Comparison of ENCODE assay signal across 16 mouse cellular contexts in the genomic region with DNA sequence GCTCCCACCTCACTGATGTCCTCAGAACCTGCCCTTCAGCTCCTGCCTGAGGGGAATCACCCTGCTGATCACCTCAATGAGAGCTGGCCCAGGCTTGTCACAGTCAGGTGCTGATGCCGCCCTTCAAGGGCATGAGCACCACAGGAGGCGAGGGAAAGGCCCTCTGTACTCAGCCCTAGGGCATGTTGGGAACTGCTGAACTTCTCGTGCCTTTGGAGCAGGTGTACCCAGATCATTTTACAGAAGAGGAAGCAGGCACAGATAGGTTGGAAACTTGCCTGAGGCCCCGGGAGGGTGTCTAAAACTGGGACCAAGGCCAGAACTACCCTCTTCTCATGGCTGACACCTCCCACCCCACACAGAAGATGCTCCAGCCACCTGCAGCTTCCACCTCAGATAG. TPM values are rescaled to one million over a fixed set of nuclear protein-coding genes. Genes with fewer than 3 reads are reported as not detected.
DNase-seq lines count a peak whose midpoint lies in the region; ATAC-seq and TF ChIP-seq lines count a peak whose summit lies in the region.
"Had no signal": no experiment of that assay in that cellular context is flagged by ENCODE, and none has a peak within 500 bp of the region (broad histone marks: within the 10 kb centered on the region; RNA-seq: fewer than 3 reads in every experiment).

No protein-coding gene starts in this region.

- peak; percentile 35 for DNase-seq in kidney, adult 18-20 months
- no peak for DNase-seq in kidney, postnatal 10 days
- DNase-seq in urinary bladder, postnatal 14 days (ENCODE audit: low spot score) = peak; percentile 71
- DNase-seq in urinary bladder, postnatal 10 days (ENCODE audit: low spot score) = no peak
- peak; percentile 78 for DNase-seq in MEL (ENCODE audit: low read depth, low spot score)
- no peak for DNase-seq in stomach, postnatal 0 days (ENCODE audit: low spot score)
- DNase-seq in Muller cell, postnatal 12 days (ENCODE audit: inconsistent ontology term) = no peak
- DNase-seq: adrenal gland, postnatal 10 days; cerebellum, adult 9-10 months; embryo, embryonic 11 days; gastrocnemius, postnatal 14 days; heart, postnatal 36 days; right cerebral cortex, postnatal 14 days; thymus, adult 2 months had no signal

- H3K9ac ChIP-seq in MEL (ENCODE audit: control insufficient read depth, low read depth, low read length, poor library complexity, severe bottlenecking) = no peak overlapping the region; the same call in 1 of the 2 replicates
- H3K9ac ChIP-seq in stomach, postnatal 0 days (ENCODE audit: low read length) = no peak overlapping the region
- H3K9ac ChIP-seq: midbrain, embryonic 15.5 days had no signal

- no peaks in the 10 kb centered on the region for H3K9me3 ChIP-seq in MEL (replicated peaks; ENCODE audit: insufficient read depth, low read length)
- H3K9me3 ChIP-seq in stomach, postnatal 0 days (ENCODE audit: control insufficient read depth, low read length) = no peaks in the 10 kb centered on the region
- H3K9me3 ChIP-seq: midbrain, embryonic 15.5 days had no signal

- no peak for TF ChIP-seq CTCF in MEL (IDR thresholded peaks at IDR 0.05 in 2 of 3, conservative IDR thresholded peaks at IDR 0.05 in 1 of 3; ENCODE audit: control insufficient read depth in 1 of 3, insufficient read depth in 1 of 3, low read depth in 2 of 3, low read length in 3 of 3, poor library complexity in 1 of 3, severe bottlenecking in 1 of 3)
- TF ChIP-seq CTCF in stomach, postnatal 0 days (IDR thresholded peaks at IDR 0.05; ENCODE audit: low read depth) = no peak

- H3K4me3 ChIP-seq in MEL (ENCODE audit: control insufficient read depth in 1 of 2, insufficient read depth in 1 of 2, low read depth in 2 of 2, low read length in 2 of 2) = no peak overlapping the region
- H3K4me3 ChIP-seq in stomach, postnatal 0 days (ENCODE audit: low read depth, low read length) = no peak overlapping the region
- H3K4me3 ChIP-seq: midbrain, embryonic 15.5 days had no signal

- peaks cover 0 to 18% of the 10 kb centered on the region in 2 experiments; a peak in 3 of 4 replicates for H3K36me3 ChIP-seq in MEL (ENCODE audit: control insufficient read depth in 1 of 2, insufficient read depth in 2 of 2, low read length in 2 of 2)
- H3K36me3 ChIP-seq in stomach, postnatal 0 days (ENCODE audit: control insufficient read depth, insufficient read depth, low read length) = no peaks in the 10 kb centered on the region
- H3K36me3 ChIP-seq: midbrain, embryonic 15.5 days had no signal

- no peak for TF ChIP-seq POLR2A in MEL (IDR thresholded peaks at IDR 0.05; ENCODE audit: control insufficient read depth in 1 of 2, insufficient read depth in 1 of 2, low read depth in 1 of 2, low read length in 2 of 2, poor library complexity in 1 of 2)

- peaks cover 11% of the 10 kb centered on the region for H3K79me2 ChIP-seq in MEL (ENCODE audit: control insufficient read depth, insufficient read depth, low read length, poor library complexity)

- TF ChIP-seq EP300 in MEL (IDR thresholded peaks at IDR 0.05; ENCODE audit: low read depth in 1 of 2, low read length in 2 of 2) = peak; percentile 56 to 63; a peak in 3 of 4 replicates
- TF ChIP-seq EP300 in stomach, postnatal 0 days (optimal IDR thresholded peaks at IDR 0.05) = no peak

- 41% methylated on average over 4 of the region's 4 CpGs for WGBS in stomach, postnatal 0 days

- H3K27me3 ChIP-seq in MEL (ENCODE audit: control insufficient read depth in 1 of 2, insufficient read depth in 2 of 2, low read length in 2 of 2) = no peaks in the 10 kb centered on the region
- H3K27me3 ChIP-seq in stomach, postnatal 0 days (ENCODE audit: control insufficient read depth, insufficient read depth, low read length) = no peaks in the 10 kb centered on the region
- H3K27me3 ChIP-seq: midbrain, embryonic 15.5 days had no signal

- ATAC-seq in stomach, postnatal 0 days (ENCODE audit: low FRiP score, low TSS enrichment) = 0 out of 2 replicates have a peak, but pooled peaks have one; percentile 22
- ATAC-seq: inflammation-experienced regulatory T-cells, adult 6 months; midbrain, embryonic 15.5 days had no signal

- TF ChIP-seq RAD21 in MEL (IDR thresholded peaks at IDR 0.05; ENCODE audit: low read depth, low read length) = no peak

- no peak overlapping the region for H3K4me2 ChIP-seq in stomach, postnatal 0 days (replicated peaks; ENCODE audit: low read depth)
- H3K4me2 ChIP-seq: midbrain, embryonic 15.5 days had no signal

- H3K27ac ChIP-seq in MEL (ENCODE audit: control insufficient read depth, low read depth, low read length) = peak overlapping the region; percentile 26; the same call in 1 of the 2 replicates
- no peak overlapping the region for H3K27ac ChIP-seq in stomach, postnatal 0 days (replicated peaks)
- H3K27ac ChIP-seq: midbrain, embryonic 15.5 days had no signal

- H3K4me1 ChIP-seq in MEL (ENCODE audit: control insufficient read depth in 1 of 2, insufficient read depth in 2 of 2, low read length in 2 of 2) = peaks cover 5 to 20% of the 10 kb centered on the region in 2 experiments
- 0 out of 2 replicates have a peak, but pooled peaks cover 4% of the 10 kb centered on the region for H3K4me1 ChIP-seq in stomach, postnatal 0 days (replicated peaks; ENCODE audit: control insufficient read depth, insufficient read depth)

TF ChIP-seq in MEL, 35 proteins besides CTCF, POLR2A, EP300 and RAD21:
- no peak for TF ChIP-seq MAFK (IDR thresholded peaks at IDR 0.05; ENCODE audit: borderline replicate concordance, low read depth, low read length)
- peak; percentile 44; the same call in 1 of the 2 replicates for TF ChIP-seq MAX (IDR thresholded peaks at IDR 0.05; ENCODE audit: low read length)
- peak; percentile 71 for TF ChIP-seq TCF12 (IDR thresholded peaks at IDR 0.05; ENCODE audit: low read depth, low read length)
- peak; percentile 67 for TF ChIP-seq RCOR1 (IDR thresholded peaks at IDR 0.05; ENCODE audit: low read depth, low read length)
- TF ChIP-seq BHLHE40 (IDR thresholded peaks at IDR 0.05; ENCODE audit: borderline replicate concordance, low read depth, low read length) = peak; percentile 60; the same call in 1 of the 2 replicates
- peak; percentile 65 for TF ChIP-seq MXI1 (IDR thresholded peaks at IDR 0.05; ENCODE audit: low read depth, low read length)
- TF ChIP-seq ELF1 (IDR thresholded peaks at IDR 0.05; ENCODE audit: low read depth, low read length) = no peak
- no peak for TF ChIP-seq POLR2AphosphoS5 (IDR thresholded peaks at IDR 0.05; ENCODE audit: borderline replicate concordance, low read depth, low read length)
- TF ChIP-seq TBP (IDR thresholded peaks at IDR 0.05; ENCODE audit: low read depth, low read length) = 0 out of 2 replicates have a peak, but pooled peaks have one; percentile 22
- no peak for TF ChIP-seq NRF1 (IDR thresholded peaks at IDR 0.05; ENCODE audit: insufficient read depth, low read depth, low read length, poor library complexity, severe bottlenecking)
- TF ChIP-seq GATA1 (IDR thresholded peaks at IDR 0.05; ENCODE audit: low read depth, low read length) = no peak
- peak; percentile 64 for TF ChIP-seq ETS1 (IDR thresholded peaks at IDR 0.05; ENCODE audit: low read depth, low read length)
- TF ChIP-seq MEF2A (IDR thresholded peaks at IDR 0.05; ENCODE audit: extremely low read depth, insufficient replicate concordance, low read depth, low read length, poor library complexity, severe bottlenecking) = no peak
- TF ChIP-seq SIN3A (IDR thresholded peaks at IDR 0.05; ENCODE audit: low read length) = peak; percentile 44
- no peak for TF ChIP-seq ZKSCAN1 (IDR thresholded peaks at IDR 0.05; ENCODE audit: low read depth, low read length)

RNA-seq across cellular contexts. Expression of gene Isg20, which starts 5.5 kb away (rescaled TPM):
- total RNA-seq in MEL (2012; rRNA removed) = 63.1 and 70.3 TPM in 2 replicates
- 100 to 1,000 TPM; 105 to 240 TPM for polyA plus RNA-seq in MEL (2012; ENCODE audit: insufficient read depth in 1 of 2, insufficient read length in 2 of 2, low read depth in 1 of 2, low replicate concordance in 2 of 2, missing spikeins in 1 of 2)
- polyA plus RNA-seq in stomach, postnatal 0 days (2015; fragmentation: Nextera tagmentation; extraction: Ambion mirVana) = 10.6 and 10.9 TPM in 2 replicates

RNA-seq across cellular contexts. Expression of gene Aen, which starts 23.0 kb away (rescaled TPM):
- total RNA-seq in MEL (2012; rRNA removed) = 72.5 and 95.9 TPM in 2 replicates
- 10 to 100 TPM in 1 of 2 experiments, not detected in 1; 97.7 TPM for polyA plus RNA-seq in MEL (2012; ENCODE audit: insufficient read depth in 1 of 2, insufficient read length in 2 of 2, low read depth in 1 of 2, low replicate concordance in 2 of 2, missing spikeins in 1 of 2)
- 25.8 and 27.0 TPM in 2 replicates for polyA plus RNA-seq in stomach, postnatal 0 days (2015; fragmentation: Nextera tagmentation; extraction: Ambion mirVana)

Comparison
In these comparisons a context has a peak if more than half of its experiments do, and no peak if none do; other contexts are left out.
1. DNase-seq: peak in kidney, adult 18-20 months (single experiment), urinary bladder, postnatal 14 days (single experiment) and MEL (single experiment); none in kidney, postnatal 10 days (single experiment), urinary bladder, postnatal 10 days (single experiment), stomach, postnatal 0 days (single experiment) and Muller cell, postnatal 12 days (single experiment).